Mouse (Mus musculus) urinary bladder, adult 2 months (tissue): ENCODE results near the gene Prmt7. TPM values are rescaled to one million over a fixed set of nuclear protein-coding genes. Genes with fewer than 3 reads are reported as not detected.

Experiments
- DNase-seq: peaks from one replicate; pipeline ENCODE4 v3.0.0; 2022; ENCODE audit warnings: low spot score
- polyA plus RNA-seq: library from polyadenylated mRNA; depleted of rRNA; stranded (reverse); fragments of >200 nt; gene quantifications from 2 replicates; pipeline ENCODE4 v1.2.3, GENCODE M21; 2012; rRNA removed

Gene Prmt7
- polyA plus RNA-seq, 1 experiment, result 19.1 TPM

GRCm38 (mm10) chr8:106289464-106289863, 78.7 kb downstream of the Prmt7 start:
- no peak for DNase-seq

GRCm38 (mm10) chr8:106292484-106293396, 82.0 kb downstream of the Prmt7 start:
- DNase-seq, result no peak

- DNase-seq, result no peak
Measured at GRCm38 (mm10) chr8:106298261-106298660, 87.5 kb downstream of the Prmt7 start.

GRCm38 (mm10) chr8:106298846-106299245, 88.1 kb downstream of the Prmt7 start:
- no peak for DNase-seq

- DNase-seq, result no peak
Measured at GRCm38 (mm10) chr8:106299686-106300085, 89.0 kb downstream of the Prmt7 start.

- no peak for DNase-seq
Measured at GRCm38 (mm10) chr8:106300739-106301715, 90.3 kb downstream of the Prmt7 start.

Other genes with a start within 250 kb of the Prmt7 start
- gene Slc12a4, start 244.8 kb upstream of the Prmt7 start, polyA plus RNA-seq, result 64.3 and 69.6 TPM in 2 replicates
- gene Dpep3, start 231.5 kb upstream of the Prmt7 start, polyA plus RNA-seq, result 0.12 and 0.17 TPM in 2 replicates
- gene Dus2, start 219.6 kb upstream of the Prmt7 start, polyA plus RNA-seq, result 16.6 and 19.3 TPM in 2 replicates
- gene Dpep2nb, start 205.0 kb upstream of the Prmt7 start, polyA plus RNA-seq, result 0.06 and 0.07 TPM in 2 replicates
- gene Ddx28, start 199.1 kb upstream of the Prmt7 start, polyA plus RNA-seq, result 10.5 and 11.8 TPM in 2 replicates
- gene Nfatc3, start 152.1 kb upstream of the Prmt7 start, polyA plus RNA-seq, result 15.4 and 19.9 TPM in 2 replicates
- 57.5 and 70.1 TPM in 2 replicates for gene Esrp2, start 74.0 kb upstream of the Prmt7 start, polyA plus RNA-seq
- gene Pla2g15, start 60.5 kb upstream of the Prmt7 start, polyA plus RNA-seq, result 13.5 and 18.5 TPM in 2 replicates
- gene Slc7a6, start 42.1 kb upstream of the Prmt7 start, polyA plus RNA-seq, result 36.0 and 45.0 TPM in 2 replicates
- 25.8 and 26.3 TPM in 2 replicates for gene Slc7a6os, start within 50 bp of the Prmt7 start, polyA plus RNA-seq
- gene Smpd3, start 127.1 kb downstream of the Prmt7 start, polyA plus RNA-seq, result 1.1 and 1.2 TPM in 2 replicates
- 9.3 and 9.5 TPM in 2 replicates for gene Zfp90, start 204.4 kb downstream of the Prmt7 start, polyA plus RNA-seq